Mouse (Mus musculus) hindbrain, embryonic 12.5 days (tissue): Measurements from ENCODE around the gene Tubb2b. TPM values are rescaled to one million over a fixed set of nuclear protein-coding genes. Genes with fewer than 3 reads are reported as not detected.

ENCODE experiments used
- ATAC-seq: fragments of 200-750 bp; cut with Nextera tagmentation; 2 replicates; pipeline ENCODE4 v1.8.0; 2017; ENCODE audit warnings: moderate TSS enrichment; ENCODE audit not compliant: low FRiP score
- H3K27ac ChIP-seq: fragments of 300-500 bp; sonication (generic); 2 replicates; pipeline ENCODE4 v1.5.1; 2016; ENCODE audit warnings: mild to moderate bottlenecking
- H3K27me3 ChIP-seq: fragments of 300-500 bp; sonication (generic); 2 replicates; pipeline ENCODE4 v1.6.1; 2016; ENCODE audit warnings: mild to moderate bottlenecking
- H3K36me3 ChIP-seq: fragments of 300-500 bp; sonication (generic); 2 replicates; pipeline ENCODE4 v1.6.1; 2016; ENCODE audit warnings: mild to moderate bottlenecking
- H3K4me1 ChIP-seq: fragments of 300-500 bp; sonication (generic); 2 replicates; pipeline ENCODE4 v1.6.1; 2016
- H3K4me2 ChIP-seq: fragments of 300-500 bp; sonication (generic); replicated peaks from 2 replicates; pipeline ENCODE4 v1.6.1; 2016; ENCODE audit warnings: mild to moderate bottlenecking
- H3K4me3 ChIP-seq: fragments of 300-500 bp; sonication (generic); 2 replicates; pipeline ENCODE4 v1.5.1; 2016; ENCODE audit warnings: mild to moderate bottlenecking
- H3K9ac ChIP-seq: fragments of 300-500 bp; sonication (generic); 2 replicates; pipeline ENCODE4 v1.6.1; 2016; ENCODE audit warnings: mild to moderate bottlenecking, moderate library complexity
- H3K9me3 ChIP-seq: fragments of 300-500 bp; sonication (generic); replicated peaks from 2 replicates; pipeline ENCODE4 v1.6.1; 2016; ENCODE audit warnings: mild to moderate bottlenecking
- WGBS: fragments of 180-500 bp; shearing (Covaris S2); methylation state at CpG from one replicate; pipeline ENCODE4 v1.1.7; 2016; 5-methylcytosine and 5-hydroxymethylcytosine counted together
- polyA plus RNA-seq: library from polyadenylated mRNA; unstranded; fragments of >200 nt; fragmentation: Nextera tagmentation; extraction: Ambion mirVana; gene quantifications from 2 replicates; pipeline ENCODE4 v1.2.1, GENCODE M21; 2016

The Tubb2b gene
- polyA plus RNA-seq, 1 experiment from 2014 or later: 373 TPM

GRCm38 (mm10) chr13:34113086-34113485 lies 17.2 kb downstream of the Tubb2b start:
- Histone ChIP-seq H3K4me1 (peaks cover 6% of the 10 kb centered on the region; the same call in 1 of the 2 replicates), H3K4me3 (no peak overlapping the region), H3K9me3 (no peaks in the 10 kb centered on the region), H3K27me3 (no peaks in the 10 kb centered on the region), H3K27ac (no peak overlapping the region), H3K36me3 (no peaks in the 10 kb centered on the region), H3K4me2 (no peak overlapping the region), H3K9ac (no peak overlapping the region)
- ATAC-seq: no peak
- WGBS: 79% methylated on average over 3 of the region's 3 CpGs

GRCm38 (mm10) chr13:34112369-34113081 lies 17.7 kb downstream of the Tubb2b start:
- Histone ChIP-seq H3K4me2 (no peak overlapping the region), H3K27ac (no peak overlapping the region), H3K9me3 (no peaks in the 10 kb centered on the region), H3K9ac (no peak overlapping the region), H3K4me1 (peaks cover 6% of the 10 kb centered on the region; the same call in 1 of the 2 replicates), H3K27me3 (no peaks in the 10 kb centered on the region), H3K4me3 (no peak overlapping the region), H3K36me3 (no peaks in the 10 kb centered on the region)
- no peak for ATAC-seq
- WGBS: 90% methylated on average over 5 of the region's 5 CpGs

- H3K27ac ChIP-seq: no peak overlapping the region
- 80% methylated on average over 3 of the region's 3 CpGs for WGBS
Measured at GRCm38 (mm10) chr13:34111878-34112277, 18.4 kb downstream of the Tubb2b start.

GRCm38 (mm10) chr13:34111019-34111418 lies 19.2 kb downstream of the Tubb2b start:
- WGBS: 71% methylated on average over 5 of the region's 5 CpGs
- no peak for ATAC-seq
- no peaks in the 10 kb centered on the region for H3K27me3 ChIP-seq

More at GRCm38 (mm10) chr13:34111878-34112277, 18.4 kb downstream of the Tubb2b start:
- H3K9ac ChIP-seq: no peak overlapping the region
- H3K4me2 ChIP-seq: no peak overlapping the region
- H3K27me3 ChIP-seq: no peaks in the 10 kb centered on the region
- peaks cover 6% of the 10 kb centered on the region; the same call in 1 of the 2 replicates for H3K4me1 ChIP-seq
- H3K4me3 ChIP-seq: no peak overlapping the region
- H3K36me3 ChIP-seq: no peaks in the 10 kb centered on the region
- ATAC-seq: no peak
- no peaks in the 10 kb centered on the region for H3K9me3 ChIP-seq

GRCm38 (mm10) chr13:34109677-34110058 lies 20.6 kb downstream of the Tubb2b start:
- 50% methylated on average over 4 of the region's 4 CpGs for WGBS
- Histone ChIP-seq H3K4me1 (peaks cover 6% of the 10 kb centered on the region; the same call in 1 of the 2 replicates), H3K27me3 (no peaks in the 10 kb centered on the region), H3K4me3 (no peak overlapping the region), H3K27ac (no peak overlapping the region), H3K36me3 (no peaks in the 10 kb centered on the region), H3K4me2 (no peak overlapping the region), H3K9ac (no peak overlapping the region), H3K9me3 (no peaks in the 10 kb centered on the region)
- ATAC-seq: no peak

More at GRCm38 (mm10) chr13:34111019-34111418, 19.2 kb downstream of the Tubb2b start:
- no peak overlapping the region for H3K27ac ChIP-seq
- H3K9ac ChIP-seq: no peak overlapping the region
- peaks cover 6% of the 10 kb centered on the region; the same call in 1 of the 2 replicates for H3K4me1 ChIP-seq
- no peaks in the 10 kb centered on the region for H3K9me3 ChIP-seq
- no peaks in the 10 kb centered on the region for H3K36me3 ChIP-seq
- no peak overlapping the region for H3K4me2 ChIP-seq
- no peak overlapping the region for H3K4me3 ChIP-seq

- Histone ChIP-seq H3K4me3 (no peak overlapping the region), H3K4me2 (no peak overlapping the region), H3K27ac (no peak overlapping the region), H3K36me3 (no peaks in the 10 kb centered on the region), H3K9me3 (no peaks in the 10 kb centered on the region), H3K4me1 (peaks cover 6% of the 10 kb centered on the region; the same call in 1 of the 2 replicates), H3K27me3 (no peaks in the 10 kb centered on the region), H3K9ac (no peak overlapping the region)
- WGBS: 74% methylated on average over 4 of the region's 4 CpGs
- ATAC-seq: no peak
Measured at GRCm38 (mm10) chr13:34109035-34109676, 21.1 kb downstream of the Tubb2b start.

- WGBS: 93% methylated on average over 1 of the region's 1 CpGs
- ATAC-seq: no peak
Measured at GRCm38 (mm10) chr13:34106999-34107398, 23.3 kb downstream of the Tubb2b start.

GRCm38 (mm10) chr13:34106256-34106655 lies 24.0 kb downstream of the Tubb2b start:
- Histone ChIP-seq H3K36me3 (no peaks in the 10 kb centered on the region), H3K4me2 (no peak overlapping the region), H3K4me1 (peaks cover 6% of the 10 kb centered on the region; the same call in 1 of the 2 replicates), H3K4me3 (no peak overlapping the region), H3K9ac (no peak overlapping the region), H3K9me3 (no peaks in the 10 kb centered on the region), H3K27ac (no peak overlapping the region), H3K27me3 (no peaks in the 10 kb centered on the region)
- 83% methylated on average over 2 of the region's 2 CpGs for WGBS
- ATAC-seq: no peak

More at GRCm38 (mm10) chr13:34106999-34107398, 23.3 kb downstream of the Tubb2b start:
- H3K4me3 ChIP-seq: no peak overlapping the region
- H3K36me3 ChIP-seq: no peaks in the 10 kb centered on the region
- no peaks in the 10 kb centered on the region for H3K27me3 ChIP-seq
- peaks cover 6% of the 10 kb centered on the region; the same call in 1 of the 2 replicates for H3K4me1 ChIP-seq
- no peak overlapping the region for H3K27ac ChIP-seq
- H3K9ac ChIP-seq: no peak overlapping the region
- H3K4me2 ChIP-seq: no peak overlapping the region
- no peaks in the 10 kb centered on the region for H3K9me3 ChIP-seq

GRCm38 (mm10) chr13:34105364-34105763 lies 24.9 kb downstream of the Tubb2b start:
- no peak overlapping the region for H3K27ac ChIP-seq
- no peaks in the 10 kb centered on the region for H3K36me3 ChIP-seq
- no peaks in the 10 kb centered on the region for H3K9me3 ChIP-seq
- no peak overlapping the region for H3K4me2 ChIP-seq
- H3K4me1 ChIP-seq: peaks cover 6% of the 10 kb centered on the region; the same call in 1 of the 2 replicates
- WGBS: 76% methylated on average over 1 of the region's 1 CpGs
- ATAC-seq: no peak
- H3K4me3 ChIP-seq: no peak overlapping the region
- no peaks in the 10 kb centered on the region for H3K27me3 ChIP-seq
- no peak overlapping the region for H3K9ac ChIP-seq

GRCm38 (mm10) chr13:34101908-34102307 lies 28.4 kb downstream of the Tubb2b start:
- no peak for ATAC-seq
- Histone ChIP-seq H3K27ac (no peak overlapping the region), H3K4me1 (no peaks in the 10 kb centered on the region), H3K4me3 (no peak overlapping the region), H3K27me3 (no peaks in the 10 kb centered on the region), H3K4me2 (no peak overlapping the region), H3K9me3 (no peaks in the 10 kb centered on the region), H3K36me3 (no peaks in the 10 kb centered on the region), H3K9ac (no peak overlapping the region)
- 85% methylated on average over 9 of the region's 9 CpGs for WGBS

- no peaks in the 10 kb centered on the region for H3K27me3 ChIP-seq
- H3K4me2 ChIP-seq: no peak overlapping the region
- H3K36me3 ChIP-seq: no peaks in the 10 kb centered on the region
- H3K9ac ChIP-seq: no peak overlapping the region
- H3K9me3 ChIP-seq: no peaks in the 10 kb centered on the region
- H3K4me3 ChIP-seq: no peak overlapping the region
- H3K27ac ChIP-seq: no peak overlapping the region
- peaks cover 4% of the 10 kb centered on the region for H3K4me1 ChIP-seq
- ATAC-seq: no peak
- 95% methylated on average over 10 of the region's 10 CpGs for WGBS
Measured at GRCm38 (mm10) chr13:34101247-34101646, 29.0 kb downstream of the Tubb2b start.

GRCm38 (mm10) chr13:34100733-34101132 lies 29.5 kb downstream of the Tubb2b start:
- no peak for ATAC-seq
- no peak overlapping the region for H3K9ac ChIP-seq
- no peak overlapping the region for H3K4me2 ChIP-seq
- H3K9me3 ChIP-seq: no peaks in the 10 kb centered on the region
- no peak overlapping the region for H3K27ac ChIP-seq
- H3K4me3 ChIP-seq: no peak overlapping the region
- H3K4me1 ChIP-seq: peaks cover 7% of the 10 kb centered on the region
- H3K27me3 ChIP-seq: no peaks in the 10 kb centered on the region
- no peaks in the 10 kb centered on the region for H3K36me3 ChIP-seq
- 90% methylated on average over 3 of the region's 3 CpGs for WGBS
